Mouse (Mus musculus) activated CD4-positive, CD25-positive, alpha-beta regulatory T cell (primary cell): Measurements from ENCODE around the gene Nck1. TPM values are rescaled to one million over a fixed set of nuclear protein-coding genes. Genes with fewer than 3 reads are reported as not detected.

ENCODE experiments used
- polyA plus RNA-seq, 2 experiments: library from polyadenylated mRNA; unstranded; fragments of 100-300 nt; shearing (Covaris generic); gene quantifications; one replicate each; pipeline ENCODE4 v1.2.1; 2017

The Nck1 gene
- polyA plus RNA-seq: 100 to 1,000 TPM in 1 of 2 experiments, 10 to 100 TPM in 1; 79.6 to 104 TPM

GRCm38 (mm10) chr9:100545715-100546593, at the start of gene Nck1:
Gene Nck1 (minus strand): TSS chr9:100546134.

GRCm38 (mm10) chr9:100570626-100571233, 24.8 kb upstream of the Nck1 start, which contains the start of gene Slc35g2:
Gene Slc35g2 (minus strand): TSS chr9:100571090.

GRCm38 (mm10) chr9:100486431-100486830, 59.5 kb downstream of the Nck1 start, which contains the start of gene Il20rb:
Gene Il20rb (minus strand): TSS chr9:100486788.

Other genes starting within 250 kb of the Nck1 start
- 1 to 10 TPM; 2.2 to 5.2 TPM for gene Il20rb, start 59.3 kb downstream of the Nck1 start, polyA plus RNA-seq
- gene Slc35g2, start 25.0 kb upstream of the Nck1 start, polyA plus RNA-seq: 1 to 10 TPM in 1 of 2 experiments, under 1 TPM in 1; 0.68 to 1.1 TPM
- 100 to 1,000 TPM in 1 of 2 experiments, 10 to 100 TPM in 1; 71.8 to 101 TPM for gene Stag1, start 51.7 kb upstream of the Nck1 start, polyA plus RNA-seq